Mouse (Mus musculus): ENCODE results near the gene Nudt13. TPM values are rescaled to one million over a fixed set of nuclear protein-coding genes. Genes with fewer than 3 reads are reported as not detected.
A peak's percentile ranks its signal among the peaks of the same experiment; 100 is the strongest.
"Not testable (repeated sequence)": the region's sequence is repeated elsewhere in the genome, so short reads cannot be mapped to it uniquely, and the experiment has no call there.

The Nudt13 gene
- total RNA-seq (2015), result 8.2 and 10.0 TPM in 2 replicates
- 10.8 and 11.9 TPM in 2 replicates for total RNA-seq (2017)

DNA sequence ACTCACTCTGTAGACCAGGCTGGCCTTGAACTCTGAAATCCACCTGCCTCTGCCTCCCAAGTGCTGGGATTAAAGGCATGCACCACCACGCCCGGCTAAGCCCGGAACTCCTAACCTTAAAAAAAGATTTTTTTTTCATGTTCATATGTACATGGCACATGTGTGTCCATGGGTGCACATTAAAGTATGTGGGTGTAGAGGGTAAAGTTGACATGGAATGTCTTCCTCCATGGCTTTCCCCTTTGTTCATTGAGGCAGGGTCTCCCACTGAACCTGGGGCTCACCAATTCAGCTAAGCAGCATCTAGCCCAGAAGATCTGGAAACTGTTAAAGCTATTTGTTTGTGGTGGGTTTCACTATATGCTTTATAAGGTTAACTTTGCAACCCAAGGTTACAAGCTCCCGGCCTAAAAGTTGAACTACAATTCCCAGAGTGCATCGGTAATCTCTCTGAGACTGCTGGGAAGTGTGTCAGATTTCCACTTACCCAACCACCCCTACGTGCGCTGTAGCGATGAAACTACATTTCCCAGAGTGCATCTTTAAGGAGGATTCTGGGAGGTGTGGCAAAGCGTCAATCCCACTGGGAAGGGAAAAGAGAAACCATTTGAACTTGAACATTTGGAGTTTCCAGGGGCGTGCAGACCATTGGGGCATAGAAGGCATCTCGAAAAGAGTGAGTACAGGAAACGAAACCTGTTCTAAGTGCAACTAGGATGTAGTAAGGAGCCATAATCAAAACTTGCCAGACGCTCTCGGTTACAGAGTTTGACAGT, at the start of gene Nudt13:
Nudt13 (plus strand) TSS at position 581 of the 776 bp plus-strand sequence.
- ATAC-seq (replicated peaks; ENCODE audit: poor library complexity), result peak; percentile 99

DNA sequence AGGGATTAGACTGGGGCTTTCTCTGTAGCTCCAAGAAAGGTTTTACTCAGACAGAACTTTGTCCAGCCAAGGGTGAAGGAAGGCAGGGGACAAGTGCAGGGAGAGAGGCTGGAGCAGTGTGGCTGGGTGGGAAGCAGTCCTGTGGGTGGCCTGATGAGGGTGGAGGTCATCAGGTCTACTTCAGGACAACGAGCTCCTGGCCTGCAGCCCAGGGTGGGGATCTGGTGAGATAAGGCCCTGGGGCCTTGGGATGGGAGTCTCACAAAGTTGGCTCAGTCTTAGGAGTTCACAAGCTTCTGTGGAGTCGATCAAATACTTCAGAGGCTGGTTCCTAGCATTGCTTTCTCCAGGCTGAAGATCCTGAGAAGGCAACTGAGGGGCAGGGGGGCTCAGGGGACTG, 49.2 kb upstream of the Nudt13 start:
- no peak for ATAC-seq (replicated peaks; ENCODE audit: poor library complexity)

DNA sequence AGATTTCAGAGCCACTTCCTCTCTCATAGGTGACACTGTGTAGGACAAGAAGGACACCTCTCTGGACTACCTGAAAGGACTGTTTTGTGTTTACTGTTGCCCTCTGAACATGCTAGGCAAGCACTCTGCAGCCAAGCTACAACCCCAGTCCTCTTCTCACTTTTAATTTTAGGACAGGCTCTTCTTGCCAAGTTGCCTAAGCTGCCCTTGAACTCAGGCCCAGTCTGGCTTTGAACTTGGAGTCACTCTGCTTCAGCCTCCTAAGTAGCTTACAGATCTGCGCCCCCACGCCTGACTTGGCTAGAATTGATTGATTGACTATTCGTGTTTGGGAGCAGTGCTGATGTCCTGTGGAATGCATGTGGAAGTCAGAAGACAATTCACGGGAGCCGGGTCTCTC, 48.6 kb upstream of the Nudt13 start:
- ATAC-seq (replicated peaks; ENCODE audit: poor library complexity), result no peak

DNA sequence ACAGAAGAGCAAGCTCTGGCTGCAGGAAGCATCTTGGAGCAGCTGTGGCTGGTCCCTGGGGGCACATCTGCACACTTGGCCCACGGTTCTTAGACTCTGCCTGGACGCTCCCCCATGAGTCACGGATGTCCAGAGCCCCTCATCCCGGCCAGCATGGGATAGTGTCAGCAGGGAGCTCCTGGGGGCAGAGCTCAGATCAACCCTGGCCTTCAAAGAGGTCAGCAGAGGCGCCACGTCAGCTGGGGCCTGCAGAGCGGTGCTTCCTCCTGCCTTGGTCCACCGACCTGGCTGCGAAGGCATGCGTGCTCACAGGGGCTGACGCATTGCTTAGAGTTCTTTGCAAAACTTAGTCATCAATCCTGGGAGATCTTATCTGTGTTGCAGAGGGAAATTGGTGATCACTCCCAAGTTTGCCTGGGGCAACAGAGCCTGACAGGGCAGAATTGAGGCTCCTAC, 47.7 kb upstream of the Nudt13 start:
- ATAC-seq (replicated peaks; ENCODE audit: poor library complexity), result no peak

DNA sequence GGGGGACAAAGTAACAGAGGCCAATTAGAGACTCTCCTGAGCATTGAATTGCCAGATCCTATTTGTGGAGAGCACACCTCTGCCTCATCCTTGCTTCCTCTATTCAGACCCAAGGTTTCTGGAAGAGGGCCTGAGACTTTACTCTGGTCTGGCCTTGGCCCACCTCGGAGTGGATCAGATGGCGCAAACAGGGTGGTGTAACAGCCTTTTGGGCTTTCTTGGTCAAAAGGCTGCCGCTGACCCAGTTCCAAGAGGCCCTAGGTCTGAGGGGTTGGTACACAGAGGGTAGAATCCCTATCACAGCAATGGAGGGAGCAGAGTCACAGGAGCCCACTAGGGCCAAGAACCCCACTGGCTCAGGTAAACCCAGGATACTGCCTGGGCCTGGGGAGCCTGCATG, 46.5 kb upstream of the Nudt13 start:
- ATAC-seq (replicated peaks; ENCODE audit: poor library complexity), result no peak

DNA sequence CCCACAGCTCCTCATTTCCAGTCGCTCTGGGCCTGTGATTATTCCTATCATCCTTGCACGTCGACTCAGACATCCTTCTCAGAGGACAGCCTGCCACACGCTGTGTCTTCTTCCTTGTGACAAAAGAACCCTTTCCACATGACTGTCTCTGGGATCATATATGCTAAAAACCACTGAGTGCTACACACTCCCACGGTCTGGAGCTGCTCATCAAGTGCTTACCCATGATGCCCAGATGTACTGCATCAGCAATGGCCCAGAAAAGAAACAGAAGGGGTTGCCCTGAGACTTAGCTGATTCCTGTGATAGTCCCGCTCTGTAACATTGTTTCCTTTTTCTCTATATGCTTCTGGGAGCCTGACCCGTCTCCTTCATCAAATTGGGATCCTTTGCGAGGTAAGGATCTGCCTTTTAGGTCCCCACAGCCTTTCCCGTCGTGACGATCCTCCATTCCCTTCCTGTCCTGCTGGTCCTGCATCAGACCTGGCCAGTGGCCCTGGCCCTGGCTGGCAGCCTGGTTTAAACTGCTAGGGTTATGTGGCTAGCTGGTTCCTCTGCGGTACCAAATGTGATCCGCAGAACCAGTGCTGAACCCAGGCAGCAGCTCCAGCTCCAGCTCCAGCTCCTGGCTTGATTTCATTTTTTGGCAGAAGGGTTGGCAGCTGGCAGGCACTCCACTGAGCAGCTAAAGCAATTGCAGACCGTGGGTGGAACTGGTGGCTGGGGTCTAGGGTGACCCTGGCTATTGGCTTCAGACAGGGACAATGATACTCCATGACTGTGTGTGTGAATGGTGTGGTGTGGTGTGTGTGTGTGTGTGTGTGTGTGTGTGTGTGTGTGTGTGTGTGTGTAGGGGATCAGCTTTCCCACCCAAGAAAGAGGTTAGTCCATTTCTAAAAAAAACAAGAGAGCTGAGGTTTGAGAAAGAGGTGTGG, 44.0 kb upstream of the Nudt13 start:
- no peak for ATAC-seq (replicated peaks; ENCODE audit: poor library complexity)

DNA sequence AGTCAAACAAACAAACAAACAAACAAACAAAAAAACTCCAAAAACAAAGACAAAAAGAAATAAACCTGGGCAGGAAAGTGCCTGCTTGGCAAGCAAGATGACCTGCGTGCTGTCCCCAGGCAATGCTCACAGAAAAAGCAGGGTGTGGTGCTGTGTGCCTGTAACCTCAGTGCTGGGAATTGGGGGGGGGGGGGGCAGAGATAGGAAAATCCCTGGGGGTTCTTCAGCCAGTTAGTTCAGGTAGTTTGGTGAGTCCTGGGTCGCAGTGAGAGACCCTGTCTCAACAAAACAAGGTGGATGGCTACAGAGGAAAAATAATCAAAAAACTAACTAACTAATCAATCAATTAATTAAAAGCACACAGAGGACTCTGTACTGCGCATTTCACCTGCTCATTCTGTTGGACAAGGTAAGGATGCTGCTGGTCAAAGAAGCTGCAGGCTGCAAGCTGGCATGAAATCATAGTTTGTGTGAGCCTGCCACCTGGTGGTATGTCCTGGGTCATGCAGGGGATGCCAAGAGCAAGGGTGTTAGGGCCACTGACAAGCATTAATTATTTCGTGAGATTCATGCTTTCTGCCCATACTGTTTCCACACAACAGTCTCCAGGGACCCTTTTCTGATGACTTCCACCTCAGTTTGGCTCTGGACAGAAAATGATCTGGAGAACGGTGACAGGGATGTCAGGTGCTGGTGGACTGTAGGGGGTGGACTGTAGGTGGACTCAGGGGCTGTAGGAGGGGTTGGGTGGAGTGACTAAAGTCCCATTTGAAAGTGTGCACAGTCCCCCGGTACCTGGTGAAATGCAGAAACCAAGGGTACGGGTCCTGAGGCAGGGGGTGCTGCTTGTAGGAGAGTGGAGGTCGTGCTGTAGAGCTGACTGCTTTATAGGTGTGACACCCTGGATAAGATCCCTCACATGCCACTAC, 36.0 kb upstream of the Nudt13 start:
- peak; percentile 93 for ATAC-seq (replicated peaks; ENCODE audit: poor library complexity)

DNA sequence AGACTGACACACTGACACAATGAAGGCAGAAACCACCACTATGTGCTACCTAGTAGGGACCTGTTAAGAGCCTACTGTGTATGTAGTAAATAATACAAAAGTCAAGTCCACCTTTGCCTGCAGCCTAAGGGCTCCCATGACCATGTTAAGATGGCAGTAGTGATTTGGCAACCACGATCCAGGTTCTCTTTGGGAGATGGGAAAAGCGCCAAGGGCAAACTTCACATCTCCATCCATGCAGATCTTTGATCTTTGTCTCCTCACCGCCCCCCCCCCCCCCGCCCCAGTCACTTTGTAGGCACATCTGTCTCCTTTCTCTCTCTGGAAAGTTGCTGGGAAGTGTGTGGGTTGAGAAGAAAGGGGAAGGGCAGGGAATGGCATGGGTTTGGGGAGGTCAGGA, 32.2 kb upstream of the Nudt13 start:
- no peak for ATAC-seq (replicated peaks; ENCODE audit: poor library complexity)

DNA sequence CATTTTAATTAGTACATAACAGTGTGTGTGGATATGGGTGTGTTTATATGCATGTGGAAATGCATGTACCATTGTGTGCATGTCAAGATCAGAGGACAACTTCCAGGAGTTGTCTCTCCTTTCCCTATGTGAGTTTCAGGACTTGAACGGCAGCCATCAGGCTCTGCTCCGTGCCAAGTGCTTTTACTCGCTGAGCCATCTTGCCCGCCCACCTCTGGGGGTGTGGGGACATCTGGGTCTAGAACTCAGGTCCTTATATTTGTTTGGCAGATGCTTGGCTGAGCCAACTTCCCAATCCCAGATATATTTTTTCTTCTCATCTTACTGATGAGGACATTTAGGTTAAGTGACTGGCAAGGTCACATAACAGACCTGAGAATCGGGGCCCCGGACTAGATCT, 26.1 kb upstream of the Nudt13 start:
- no peak for ATAC-seq (replicated peaks; ENCODE audit: poor library complexity)

DNA sequence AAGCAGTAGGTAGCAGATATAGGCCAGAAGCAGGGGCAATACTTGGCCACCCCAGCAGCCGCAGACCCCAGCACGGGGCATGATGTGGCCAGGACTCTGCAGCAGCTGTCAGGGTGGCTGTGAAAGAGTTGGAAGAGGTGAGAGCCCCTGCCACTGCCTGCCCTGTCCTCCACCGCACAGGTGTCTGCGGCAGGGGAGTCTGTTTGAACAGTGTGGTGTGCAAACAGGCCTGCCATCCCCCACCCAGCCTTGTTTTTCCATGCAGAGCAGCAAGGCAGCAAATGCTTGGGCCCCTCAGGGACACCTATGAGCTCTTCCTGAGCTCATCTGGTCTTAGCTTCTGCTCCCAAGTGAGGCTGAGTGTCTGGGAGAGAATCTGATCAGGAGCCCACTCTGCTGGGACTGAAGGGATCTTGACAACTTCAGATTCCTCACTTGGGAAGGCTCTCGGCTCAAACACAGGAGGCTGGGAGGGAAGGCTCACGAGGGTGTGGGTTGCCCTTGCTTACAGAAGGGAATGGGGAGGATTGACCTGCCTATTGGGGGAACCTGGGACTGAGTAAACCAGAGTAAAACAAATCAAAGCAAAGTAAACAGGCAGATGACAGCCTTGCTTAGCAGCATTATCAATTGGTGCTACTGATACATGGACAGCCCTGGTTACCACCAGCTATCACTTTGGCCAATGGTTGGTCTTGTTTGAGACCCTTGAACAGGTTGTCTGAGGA, 25.3 kb upstream of the Nudt13 start, which contains the start of gene Kcnk16:
Kcnk16 (minus strand) TSS at position 118 of the 728 bp plus-strand sequence.
- no peak for ATAC-seq (replicated peaks; ENCODE audit: poor library complexity)

DNA sequence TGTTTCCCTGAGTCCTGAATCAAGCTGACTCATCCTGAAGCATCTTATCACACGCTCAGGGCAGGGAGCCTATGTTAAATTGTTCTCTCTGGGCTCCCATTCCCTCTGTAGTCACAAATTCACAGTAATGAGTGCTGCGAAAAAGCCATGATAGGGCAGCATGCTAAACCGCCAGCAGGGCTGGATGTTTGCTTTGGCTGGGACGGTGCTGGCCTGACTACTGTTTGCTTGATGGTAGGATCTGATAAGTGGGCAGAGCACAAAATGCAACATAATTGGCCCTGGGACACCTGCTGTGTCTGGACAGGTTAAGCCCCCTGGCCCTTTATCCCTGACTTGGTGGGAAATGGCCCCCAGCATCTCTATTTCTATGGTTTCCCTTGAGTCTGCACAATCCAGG, 3.1 kb upstream of the Nudt13 start:
- no peak for ATAC-seq (replicated peaks; ENCODE audit: poor library complexity)

DNA sequence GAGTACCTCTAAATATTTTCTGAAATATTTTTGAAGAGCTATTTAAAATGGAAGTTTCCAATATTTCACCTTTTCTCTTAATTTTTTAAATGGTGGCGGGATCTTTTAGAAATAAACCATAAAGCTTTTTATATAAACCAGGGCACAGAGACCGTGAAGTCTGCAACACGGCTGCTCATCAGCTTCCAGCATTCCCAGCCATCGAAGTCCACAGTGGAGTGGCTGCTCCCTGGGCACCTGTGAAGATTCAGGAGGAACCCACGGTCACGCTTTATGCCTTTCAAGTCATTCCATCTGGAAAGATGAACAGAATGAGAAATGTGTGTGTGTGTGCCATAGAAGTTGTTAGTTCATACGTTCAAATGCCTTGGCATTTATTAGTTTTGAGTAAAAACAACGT, 450 bp downstream of the Nudt13 start:
- no peak for ATAC-seq (replicated peaks; ENCODE audit: poor library complexity)

DNA sequence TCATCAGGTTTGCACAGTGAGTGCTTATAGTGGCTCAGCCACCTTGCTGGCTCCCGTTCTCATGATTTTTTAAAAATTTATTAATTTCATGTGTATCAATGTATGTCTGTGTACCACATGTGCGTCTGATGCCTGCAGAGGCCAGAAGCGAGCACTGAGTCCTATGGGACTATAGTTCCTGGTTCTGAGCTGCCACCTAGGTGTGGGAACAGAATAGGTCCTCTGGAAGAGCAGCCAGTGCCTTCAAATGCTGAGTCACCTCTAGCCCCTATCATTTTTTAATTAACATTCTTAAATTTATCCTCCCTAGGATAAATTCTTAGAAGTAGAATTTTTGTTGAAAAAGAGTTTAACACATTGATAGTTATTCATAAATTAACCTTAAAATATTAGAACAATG, 3.1 kb downstream of the Nudt13 start:
- ATAC-seq (replicated peaks; ENCODE audit: poor library complexity), result no peak

DNA sequence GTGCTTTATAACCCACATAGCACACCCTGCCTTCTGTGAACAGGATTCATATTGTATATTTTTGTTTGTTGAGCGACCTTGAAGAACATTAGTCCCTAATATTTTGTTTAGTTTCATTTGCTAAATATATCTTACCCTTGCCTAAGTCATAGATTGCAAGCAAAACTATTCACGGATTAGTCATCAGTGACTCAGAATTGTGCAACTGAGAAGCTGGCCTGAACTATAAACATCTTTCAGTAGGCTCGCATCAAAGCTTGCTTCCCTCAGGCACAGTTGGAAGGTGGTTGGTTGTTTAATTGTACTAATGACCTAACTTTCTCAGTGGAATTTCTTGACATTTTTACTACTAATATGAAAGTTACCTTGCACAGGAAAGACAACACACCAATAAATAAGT, 3.6 kb downstream of the Nudt13 start:
- no peak; the same call in 1 of the 2 replicates for ATAC-seq (replicated peaks; ENCODE audit: poor library complexity)

DNA sequence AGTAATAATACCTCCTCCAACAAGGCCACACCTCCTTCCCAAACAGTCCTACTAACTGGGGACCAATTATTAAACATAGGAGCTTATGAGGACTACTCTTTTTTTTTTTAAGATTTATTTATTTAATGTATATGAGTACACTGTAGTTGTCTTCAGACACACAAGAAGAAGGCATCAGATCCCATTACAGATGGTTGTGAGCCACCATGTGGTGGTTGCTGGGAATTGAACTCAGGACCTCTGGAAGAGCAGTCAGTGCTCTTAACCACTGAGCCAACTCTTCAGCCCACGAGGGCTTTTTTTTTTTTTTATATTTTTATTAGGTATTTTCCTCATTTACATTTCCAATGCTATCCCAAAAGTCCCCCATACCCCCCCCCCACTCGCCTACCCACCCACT, 10.6 kb downstream of the Nudt13 start:
- ATAC-seq (replicated peaks; ENCODE audit: poor library complexity), result not testable (repeated sequence)

DNA sequence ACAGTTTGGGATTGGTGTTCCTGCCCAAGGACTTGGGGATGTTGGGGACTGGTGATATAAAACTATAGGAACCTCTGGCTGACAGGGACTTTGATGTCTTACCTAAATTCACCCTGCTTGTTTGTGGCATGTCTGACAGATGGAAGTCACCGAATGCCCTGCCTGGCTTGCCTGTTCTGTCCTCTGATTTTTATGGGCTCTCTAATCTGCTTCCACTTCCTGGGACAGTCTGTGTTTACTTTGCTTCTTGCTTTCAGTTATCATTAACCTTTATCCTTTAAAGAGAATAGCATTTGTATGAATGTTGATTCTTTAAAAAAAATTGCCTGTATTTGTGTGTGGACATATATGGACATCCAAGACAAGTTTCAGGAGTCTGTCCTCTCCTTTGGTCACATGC, 20.6 kb downstream of the Nudt13 start:
- no peak for ATAC-seq (replicated peaks; ENCODE audit: poor library complexity)

DNA sequence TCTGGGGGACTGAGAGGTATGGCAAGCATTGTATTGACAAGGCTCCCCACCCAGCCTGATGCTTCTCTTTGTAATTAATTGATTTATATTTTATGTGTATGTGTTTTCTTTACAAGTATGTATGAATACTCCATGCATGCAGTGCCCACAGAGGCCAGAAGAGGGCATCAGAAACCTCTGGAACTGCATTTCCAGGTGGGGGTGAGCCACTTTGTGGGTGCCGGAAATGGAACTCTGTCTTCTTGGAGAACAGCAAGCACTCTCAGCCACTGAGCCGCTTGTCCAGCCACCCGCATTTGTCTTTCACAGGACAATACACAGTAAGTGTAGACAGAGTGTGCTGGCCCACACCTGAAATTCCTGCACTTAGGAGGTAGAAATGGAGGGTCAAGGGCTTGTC, 24.9 kb downstream of the Nudt13 start:
- peak; percentile 72 for ATAC-seq (replicated peaks; ENCODE audit: poor library complexity)

DNA sequence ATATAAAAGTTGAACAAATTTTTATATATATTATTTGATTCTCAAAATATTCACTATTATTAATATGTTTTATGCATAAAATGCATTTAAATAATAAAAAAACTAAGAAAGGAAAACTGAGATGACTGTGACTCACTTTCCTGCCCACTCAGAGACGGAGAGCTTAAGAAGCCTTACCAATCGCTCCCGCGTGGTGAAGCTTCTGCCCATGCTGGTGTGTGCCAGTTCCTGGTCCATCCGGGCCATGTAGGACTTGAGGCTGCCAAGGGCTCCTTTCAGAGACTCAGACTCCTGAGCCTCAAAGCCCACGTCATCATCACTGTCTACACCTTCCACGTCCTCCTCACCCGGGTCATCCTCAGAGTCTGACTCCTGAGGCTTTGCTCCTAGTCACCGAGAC, 29.7 kb downstream of the Nudt13 start:
- ATAC-seq (replicated peaks; ENCODE audit: poor library complexity), result no peak

DNA sequence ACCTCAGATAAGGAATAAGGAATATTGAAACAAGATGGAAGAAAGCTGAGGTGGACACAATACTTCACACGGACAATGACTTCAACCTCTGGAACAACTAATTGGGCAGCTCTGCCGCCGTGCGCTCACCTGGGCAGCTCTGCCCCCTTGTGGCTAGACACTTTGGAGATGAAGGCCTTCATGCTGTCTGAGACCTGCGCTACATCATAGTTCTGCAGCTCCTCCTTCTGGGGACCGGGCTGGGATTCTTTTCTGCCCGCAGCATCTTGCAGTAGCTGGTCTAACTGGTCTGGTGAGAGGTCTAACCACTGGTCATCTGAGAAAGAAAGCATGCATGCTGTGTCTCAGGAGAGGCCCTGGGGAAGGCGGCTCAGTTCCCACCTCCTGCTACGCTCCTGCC, 34.0 kb downstream of the Nudt13 start:
- ATAC-seq (replicated peaks; ENCODE audit: poor library complexity), result peak; percentile 50

DNA sequence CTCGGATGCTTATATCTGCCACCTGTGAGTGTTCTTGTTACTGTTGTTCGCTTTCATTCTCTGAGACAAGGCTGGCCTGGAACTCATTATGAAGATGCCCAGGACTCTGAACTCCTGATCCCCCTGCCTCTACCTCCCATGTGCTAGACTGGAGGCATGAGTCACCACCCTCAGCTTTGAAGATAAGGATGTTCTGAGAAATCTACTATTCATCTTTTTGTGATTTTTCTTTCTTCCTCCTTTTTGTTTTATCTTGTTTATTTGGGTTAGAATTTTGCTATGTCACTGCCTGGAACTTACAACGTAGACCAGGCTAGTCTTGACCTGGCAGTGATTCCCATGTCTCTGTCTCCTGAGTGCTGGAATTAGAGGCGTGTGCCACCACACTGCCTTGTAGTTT, 36.8 kb downstream of the Nudt13 start:
- no peak for ATAC-seq (replicated peaks; ENCODE audit: poor library complexity)
